Mouse (Mus musculus): ENCODE results near the gene Pgls. TPM values are rescaled to one million over a fixed set of nuclear protein-coding genes. Genes with fewer than 3 reads are reported as not detected.

Pgls gene
- total and polyA plus RNA-seq, 2 experiments, result 111 to 119 TPM

DNA sequence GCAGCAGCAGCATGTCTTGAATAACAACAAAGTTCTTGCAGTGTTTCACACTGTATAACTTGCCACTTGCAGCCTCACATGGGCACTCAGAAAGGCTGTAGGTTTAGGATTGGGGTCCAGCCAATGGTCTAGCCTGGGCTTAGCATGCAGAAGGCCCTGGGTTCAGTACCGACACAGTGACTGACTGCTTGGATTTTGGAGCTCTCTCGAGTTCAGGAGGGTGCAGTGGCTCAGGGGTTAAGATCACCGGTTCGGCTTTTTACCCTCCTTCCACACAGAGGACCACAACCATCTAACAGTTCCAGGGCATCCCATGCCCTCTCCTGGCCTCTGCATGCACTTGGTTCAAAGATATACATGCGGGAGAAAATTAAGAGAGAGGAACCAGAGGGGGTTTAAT is 959 bp upstream of the Pgls start:
- peaks cover 12% of the 10 kb centered on the region for H3K4me1 ChIP-seq (ENCODE audit: control insufficient read depth, insufficient read depth, low read length)
- no peaks in the 10 kb centered on the region for H3K36me3 ChIP-seq (ENCODE audit: control insufficient read depth, insufficient read depth, low read length)
- DNase-seq (ENCODE audit: extremely low read depth, low read depth, low spot score), result no peak
- H3K27me3 ChIP-seq (ENCODE audit: control insufficient read depth, insufficient read depth, low read length), result no peaks in the 10 kb centered on the region
- 0 out of 2 replicates have a peak overlapping the region, but pooled peaks have one; percentile 21 for H3K9ac ChIP-seq (ENCODE audit: low read depth, low read length)
- peak overlapping the region; percentile 86; the same call in 1 of the 2 replicates for H3K4me3 ChIP-seq (ENCODE audit: insufficient read depth, low read depth, low read length)
- no peaks in the 10 kb centered on the region for H3K79me2 ChIP-seq (ENCODE audit: control insufficient read depth, insufficient read depth, low read length)
- 26% methylated on average over 5 of the region's 5 CpGs for WGBS
- TF ChIP-seq POLR2A (IDR thresholded peaks at IDR 0.05; ENCODE audit: extremely low read depth, insufficient read depth, low read length), result no peak
- no peak for TF ChIP-seq CTCF (IDR thresholded peaks at IDR 0.05; ENCODE audit: low read depth, low read length)
- peak overlapping the region; percentile 88; the same call in 1 of the 2 replicates for H3K27ac ChIP-seq (replicated peaks; ENCODE audit: insufficient read depth, low read depth, low read length)

DNA sequence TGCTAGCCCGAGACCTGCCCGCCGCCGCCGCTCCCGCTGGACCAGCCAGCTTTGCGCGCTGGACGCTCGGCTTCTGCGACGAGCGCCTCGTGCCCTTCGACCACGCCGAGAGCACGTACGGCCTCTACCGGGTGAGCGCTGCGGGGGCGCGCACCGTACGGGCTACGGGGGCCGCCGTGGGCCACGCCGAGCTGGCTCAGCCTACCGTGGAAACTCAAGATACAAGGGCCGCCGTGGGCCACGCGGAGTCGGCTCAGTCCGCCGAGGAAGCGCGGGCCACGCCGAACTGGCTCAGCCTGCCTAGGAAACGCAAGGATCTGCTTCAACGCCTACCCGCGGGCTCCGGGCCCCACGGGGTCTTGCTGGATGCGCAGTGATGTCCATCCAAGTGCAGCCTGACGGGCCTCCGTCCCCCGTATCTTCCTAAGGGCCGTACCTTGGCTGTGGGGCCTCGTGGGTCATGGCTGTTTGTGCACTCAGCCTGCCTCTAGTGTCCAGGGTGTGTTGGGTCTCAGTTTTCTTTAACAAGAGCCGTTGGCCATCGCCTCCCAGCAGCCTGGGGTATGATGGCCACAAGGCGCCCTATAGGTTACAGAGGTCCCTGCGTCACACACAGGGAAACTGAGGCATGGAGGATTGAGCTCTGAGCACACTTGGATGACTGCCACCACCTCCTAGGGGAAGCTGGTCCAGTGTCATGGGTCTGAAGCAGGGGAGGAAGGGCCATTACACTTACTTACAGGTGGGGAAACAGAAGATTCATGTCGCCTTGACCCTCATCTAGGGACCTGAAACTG is 596 bp downstream of the Pgls start:
- H3K4me1 ChIP-seq (ENCODE audit: control insufficient read depth, insufficient read depth, low read length), result peaks cover 12% of the 10 kb centered on the region
- peak; percentile 55 for DNase-seq (ENCODE audit: extremely low read depth, low read depth, low spot score)

DNA sequence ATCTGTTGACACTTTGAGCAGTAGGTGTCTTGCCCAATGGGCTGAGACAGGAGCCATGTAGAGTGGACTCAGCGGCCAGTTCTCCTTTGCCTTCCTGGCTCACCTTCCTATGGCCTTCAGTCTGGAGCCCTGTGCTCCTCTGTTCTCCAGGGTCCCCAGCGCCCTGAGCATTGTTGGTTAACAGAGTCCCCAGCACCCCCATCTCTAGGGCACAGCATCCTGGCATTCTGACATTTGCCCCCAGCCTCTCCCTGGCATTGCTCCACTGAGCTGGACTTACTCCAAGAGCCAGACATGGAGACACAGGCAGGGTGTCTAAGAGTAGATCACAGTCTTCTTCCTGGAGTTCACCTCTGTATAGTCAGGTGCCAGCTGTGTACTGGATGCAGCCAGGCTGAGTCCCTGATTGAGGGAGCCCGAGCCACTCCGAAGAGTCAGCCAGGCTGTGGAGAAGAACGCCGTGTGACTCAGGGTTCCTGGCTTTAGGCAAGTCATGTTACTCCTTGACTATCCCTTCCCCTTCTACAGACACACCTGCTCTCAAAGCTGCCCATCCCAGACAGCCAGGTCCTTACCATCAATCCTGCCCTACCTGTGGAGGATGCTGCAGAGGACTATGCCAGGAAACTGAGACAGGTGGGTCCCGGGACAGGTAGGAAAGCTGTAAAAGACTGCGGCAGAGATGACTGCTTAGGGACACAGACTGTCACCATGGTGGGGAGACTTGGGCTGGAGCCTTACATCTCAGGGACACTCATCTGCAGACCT is 1.8 kb downstream of the Pgls start:
- Histone ChIP-seq H3K4me1 (ENCODE audit: control insufficient read depth, insufficient read depth, low read length) (peaks cover 12% of the 10 kb centered on the region), H3K4me3 (ENCODE audit: insufficient read depth, low read depth, low read length) (no peak overlapping the region), H3K79me2 (ENCODE audit: control insufficient read depth, insufficient read depth, low read length) (no peaks in the 10 kb centered on the region), H3K36me3 (ENCODE audit: control insufficient read depth, insufficient read depth, low read length) (no peaks in the 10 kb centered on the region), H3K27ac (replicated peaks; ENCODE audit: insufficient read depth, low read depth, low read length) (no peak overlapping the region), H3K27me3 (ENCODE audit: control insufficient read depth, insufficient read depth, low read length) (no peaks in the 10 kb centered on the region), H3K9ac (ENCODE audit: low read depth, low read length) (no peak overlapping the region)
- TF ChIP-seq CTCF (IDR thresholded peaks at IDR 0.05; ENCODE audit: low read depth, low read length) (no peak), POLR2A (IDR thresholded peaks at IDR 0.05; ENCODE audit: extremely low read depth, insufficient read depth, low read length) (no peak)
- WGBS, result 84% methylated on average over 8 of the region's 8 CpGs
- peak; percentile 42 for DNase-seq (ENCODE audit: extremely low read depth, low read depth, low spot score)

More for the DNA sequence above, 596 bp downstream of the Pgls start:
- 3% methylated on average over 60 of the region's 60 CpGs for WGBS
- TF ChIP-seq POLR2A (IDR thresholded peaks at IDR 0.05; ENCODE audit: extremely low read depth, insufficient read depth, low read length), result 0 out of 2 replicates have a peak, but pooled peaks have one; percentile 49
- peak; percentile 1; the same call in 1 of the 2 replicates for TF ChIP-seq CTCF (IDR thresholded peaks at IDR 0.05; ENCODE audit: low read depth, low read length)
- Histone ChIP-seq H3K79me2 (ENCODE audit: control insufficient read depth, insufficient read depth, low read length) (no peaks in the 10 kb centered on the region), H3K27me3 (ENCODE audit: control insufficient read depth, insufficient read depth, low read length) (no peaks in the 10 kb centered on the region), H3K27ac (replicated peaks; ENCODE audit: insufficient read depth, low read depth, low read length) (peak overlapping the region; percentile 93), H3K9ac (ENCODE audit: low read depth, low read length) (peak overlapping the region; percentile 97), H3K36me3 (ENCODE audit: control insufficient read depth, insufficient read depth, low read length) (no peaks in the 10 kb centered on the region), H3K4me3 (ENCODE audit: insufficient read depth, low read depth, low read length) (peak overlapping the region; percentile 86)

DNA sequence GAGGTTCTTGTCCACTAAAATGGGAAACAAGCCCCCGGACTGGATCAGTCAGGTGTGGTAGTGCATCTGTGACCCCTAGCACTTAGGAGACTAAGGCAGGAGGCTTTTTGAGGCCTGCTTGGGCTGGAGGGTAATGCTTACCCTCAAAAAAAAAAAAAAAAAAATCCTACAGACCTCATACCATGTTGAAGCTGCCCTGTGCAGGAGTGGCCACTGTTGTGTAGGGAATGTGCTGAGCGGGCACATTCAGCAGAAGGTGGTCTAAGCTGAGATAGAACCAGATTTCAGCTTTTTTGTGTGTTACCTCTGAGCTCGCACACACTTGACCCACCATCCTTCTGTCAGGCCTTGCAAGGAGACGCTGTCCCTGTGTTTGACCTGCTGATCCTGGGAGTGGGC is 2.3 kb downstream of the Pgls start:
- H3K9ac ChIP-seq (ENCODE audit: low read depth, low read length), result no peak overlapping the region
- H3K36me3 ChIP-seq (ENCODE audit: control insufficient read depth, insufficient read depth, low read length), result no peaks in the 10 kb centered on the region
- H3K27ac ChIP-seq (replicated peaks; ENCODE audit: insufficient read depth, low read depth, low read length), result no peak overlapping the region
- H3K4me3 ChIP-seq (ENCODE audit: insufficient read depth, low read depth, low read length), result no peak overlapping the region
- no peaks in the 10 kb centered on the region for H3K79me2 ChIP-seq (ENCODE audit: control insufficient read depth, insufficient read depth, low read length)
- TF ChIP-seq CTCF (IDR thresholded peaks at IDR 0.05; ENCODE audit: low read depth, low read length) (no peak), POLR2A (IDR thresholded peaks at IDR 0.05; ENCODE audit: extremely low read depth, insufficient read depth, low read length) (no peak)
- H3K4me1 ChIP-seq (ENCODE audit: control insufficient read depth, insufficient read depth, low read length), result peaks cover 12% of the 10 kb centered on the region
- DNase-seq (ENCODE audit: extremely low read depth, low read depth, low spot score), result no peak
- WGBS, result 97% methylated on average over 4 of the region's 4 CpGs
- no peaks in the 10 kb centered on the region for H3K27me3 ChIP-seq (ENCODE audit: control insufficient read depth, insufficient read depth, low read length)

DNA sequence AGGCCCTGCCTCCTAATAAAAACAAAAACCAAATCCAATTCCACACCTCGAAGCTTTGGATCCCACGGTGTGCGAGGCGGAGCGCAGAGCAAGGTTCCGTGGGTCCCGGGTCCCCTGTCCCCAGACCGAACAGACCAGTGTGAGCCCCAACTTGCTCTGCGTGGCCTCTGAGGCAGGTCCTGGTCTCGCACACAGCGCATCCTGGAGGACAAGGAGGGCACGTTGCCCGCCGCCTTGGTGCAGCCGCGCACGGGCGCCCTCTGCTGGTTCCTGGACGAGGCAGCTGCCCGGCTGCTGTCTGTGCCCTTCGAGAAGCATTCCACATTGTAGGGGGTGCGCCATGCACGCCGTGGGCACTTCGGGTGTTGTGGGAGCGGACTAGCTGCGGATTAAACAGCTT is 3.9 kb downstream of the Pgls start:
- Histone ChIP-seq H3K79me2 (ENCODE audit: control insufficient read depth, insufficient read depth, low read length) (no peaks in the 10 kb centered on the region), H3K4me3 (ENCODE audit: insufficient read depth, low read depth, low read length) (no peak overlapping the region), H3K4me1 (ENCODE audit: control insufficient read depth, insufficient read depth, low read length) (peaks cover 10% of the 10 kb centered on the region), H3K36me3 (ENCODE audit: control insufficient read depth, insufficient read depth, low read length) (no peaks in the 10 kb centered on the region), H3K27ac (replicated peaks; ENCODE audit: insufficient read depth, low read depth, low read length) (no peak overlapping the region), H3K9ac (ENCODE audit: low read depth, low read length) (no peak overlapping the region), H3K27me3 (ENCODE audit: control insufficient read depth, insufficient read depth, low read length) (no peaks in the 10 kb centered on the region)
- TF ChIP-seq CTCF (IDR thresholded peaks at IDR 0.05; ENCODE audit: low read depth, low read length), result peak; percentile 98
- no peak for TF ChIP-seq POLR2A (IDR thresholded peaks at IDR 0.05; ENCODE audit: extremely low read depth, insufficient read depth, low read length)
- 19% methylated on average over 27 of the region's 27 CpGs for WGBS
- peak; percentile 41 for DNase-seq (ENCODE audit: extremely low read depth, low read depth, low spot score)

Data from liver, adult 2 months (tissue).